Mouse (Mus musculus) MEL (cell line): Measurements from ENCODE around the gene Ncf4. TPM values are rescaled to one million over a fixed set of nuclear protein-coding genes. Genes with fewer than 3 reads are reported as not detected.

Experiments
- DNase-seq: peaks from one replicate; pipeline ENCODE4 v3.0.0; 2011; ENCODE audit warnings: low read depth, low spot score
- H3K27ac ChIP-seq: 2 replicates; pipeline ENCODE4 v1.5.1; 2012; ENCODE audit warnings: low read depth, mild to moderate bottlenecking, control low read depth, low read length, moderate library complexity; ENCODE audit not compliant: control insufficient read depth
- H3K27me3 ChIP-seq, 2 experiments: fragments of 150-350 bp in 1 of 2; sonication (generic) in 1 of 2; 2 replicates each; pipeline ENCODE4 v1.6.1; 2012; ENCODE audit warnings: low read length in 2 of 2, mild to moderate bottlenecking in 2 of 2, improper control_type of control experiment in 1 of 2, moderate library complexity in 1 of 2; ENCODE audit not compliant: insufficient read depth in 2 of 2, control insufficient read depth in 1 of 2
- H3K36me3 ChIP-seq, 2 experiments: 2 replicates each; pipeline ENCODE4 v1.6.1; 2012 to 2014; ENCODE audit warnings: low read length in 2 of 2, improper control_type of control experiment in 1 of 2, inconsistent platforms in 1 of 2, mild to moderate bottlenecking in 1 of 2; ENCODE audit not compliant: insufficient read depth in 2 of 2, control insufficient read depth in 1 of 2
- H3K4me1 ChIP-seq, 2 experiments: fragments of 150-350 bp in 1 of 2; sonication (generic) in 1 of 2; 2 replicates each; pipeline ENCODE4 v1.6.1; 2012; ENCODE audit warnings: low read length in 2 of 2, improper control_type of control experiment in 1 of 2, mild to moderate bottlenecking in 1 of 2; ENCODE audit not compliant: insufficient read depth in 2 of 2, control insufficient read depth in 1 of 2
- H3K4me3 ChIP-seq, 2 experiments: fragments of 150-350 bp in 1 of 2; sonication (generic) in 1 of 2; 2 replicates each; pipeline ENCODE4 v1.5.1; 2012; ENCODE audit warnings: low read depth in 2 of 2, low read length in 2 of 2, mild to moderate bottlenecking in 2 of 2, moderate library complexity in 2 of 2, control low read depth in 1 of 2, improper control_type of control experiment in 1 of 2; ENCODE audit not compliant: control insufficient read depth in 1 of 2, insufficient read depth in 1 of 2
- H3K79me2 ChIP-seq: 2 replicates; pipeline ENCODE4 v1.6.1; 2012; ENCODE audit warnings: mild to moderate bottlenecking, low read length, moderate library complexity; ENCODE audit not compliant: control insufficient read depth, poor library complexity, insufficient read depth
- H3K9ac ChIP-seq: 2 replicates; pipeline ENCODE4 v1.6.1; 2012; ENCODE audit warnings: low read depth, mild to moderate bottlenecking, control low read depth, low read length, moderate library complexity; ENCODE audit not compliant: control insufficient read depth, poor library complexity, severe bottlenecking
- H3K9me3 ChIP-seq: fragments of 150-350 bp; sonication (generic); replicated peaks from 2 replicates; pipeline ENCODE4 v1.6.1; 2012; ENCODE audit warnings: mild to moderate bottlenecking, low read length, improper control_type of control experiment, moderate library complexity; ENCODE audit not compliant: insufficient read depth
- BHLHE40 ChIP-seq: IDR thresholded peaks from 2 replicates; pipeline ENCODE4 v1.6.1; 2012; ENCODE audit warnings: low read depth, mild to moderate bottlenecking, inconsistent platforms, low read length, improper control_type of control experiment, borderline replicate concordance
- CHD1 ChIP-seq: IDR thresholded peaks from 2 replicates; pipeline ENCODE4 v1.6.1; 2012; ENCODE audit warnings: low read depth, mild to moderate bottlenecking, inconsistent platforms, low read length, improper control_type of control experiment
- CTCF ChIP-seq, 3 experiments: IDR thresholded peaks in 2 of 3; conservative IDR thresholded peaks in 1 of 3; 2 replicates each; pipeline ENCODE4 v1.5.1; 2011 to 2012; ENCODE audit warnings: low read length in 3 of 3, low read depth in 2 of 3, mild to moderate bottlenecking in 2 of 3, improper control_type of control experiment in 1 of 3, inconsistent platforms in 1 of 3, mixed read lengths in 1 of 3, moderate library complexity in 1 of 3; ENCODE audit not compliant: control insufficient read depth in 1 of 3, insufficient read depth in 1 of 3, poor library complexity in 1 of 3, severe bottlenecking in 1 of 3
- E2F4 ChIP-seq: IDR thresholded peaks from 2 replicates; pipeline ENCODE4 v1.6.1; 2011; ENCODE audit warnings: low read depth, low read length, improper control_type of control experiment, borderline replicate concordance
- EP300 ChIP-seq, 2 experiments: IDR thresholded peaks; 2 replicates each; pipeline ENCODE4 v1.6.1; 2011; ENCODE audit warnings: improper control_type of control experiment in 2 of 2, low read length in 2 of 2, low read depth in 1 of 2, mild to moderate bottlenecking in 1 of 2
- ETS1 ChIP-seq: IDR thresholded peaks from 2 replicates; pipeline ENCODE4 v1.6.1; 2012; ENCODE audit warnings: low read depth, mild to moderate bottlenecking, inconsistent platforms, low read length, improper control_type of control experiment, moderate library complexity
- GABPA ChIP-seq: IDR thresholded peaks from 2 replicates; pipeline ENCODE4 v1.6.1; 2012; ENCODE audit warnings: low read depth, mild to moderate bottlenecking, inconsistent platforms, low read length, improper control_type of control experiment, moderate library complexity
- MAFK ChIP-seq: IDR thresholded peaks from 2 replicates; pipeline ENCODE4 v1.6.1; 2011; ENCODE audit warnings: low read depth, mild to moderate bottlenecking, low read length, improper control_type of control experiment, borderline replicate concordance
- MAX ChIP-seq: IDR thresholded peaks from 2 replicates; pipeline ENCODE4 v1.6.1; 2011; ENCODE audit warnings: low read length, improper control_type of control experiment
- MEF2A ChIP-seq: IDR thresholded peaks from 2 replicates; pipeline ENCODE4 v1.6.1; 2014; ENCODE audit warnings: low read depth, mild to moderate bottlenecking, inconsistent platforms, low read length, improper control_type of control experiment; ENCODE audit not compliant: poor library complexity, insufficient replicate concordance, severe bottlenecking; ENCODE audit errors: extremely low read depth
- MXI1 ChIP-seq: IDR thresholded peaks from 2 replicates; pipeline ENCODE4 v1.6.1; 2011; ENCODE audit warnings: mild to moderate bottlenecking, low read depth, low read length, improper control_type of control experiment
- MYB ChIP-seq: IDR thresholded peaks from 2 replicates; pipeline ENCODE4 v1.6.1; 2011; ENCODE audit warnings: mild to moderate bottlenecking, low read depth, low read length, improper control_type of control experiment
- MYC ChIP-seq: IDR thresholded peaks from 2 replicates; pipeline ENCODE4 v1.6.1; 2011; ENCODE audit warnings: low read depth, mild to moderate bottlenecking, low read length, improper control_type of control experiment, moderate library complexity
- NELFE ChIP-seq: IDR thresholded peaks from 2 replicates; pipeline ENCODE4 v1.6.1; 2011; ENCODE audit warnings: low read depth, low read length, improper control_type of control experiment
- NRF1 ChIP-seq: IDR thresholded peaks from 2 replicates; pipeline ENCODE4 v1.6.1; 2014; ENCODE audit warnings: low read depth, mild to moderate bottlenecking, inconsistent platforms, low read length, improper control_type of control experiment, moderate library complexity; ENCODE audit not compliant: poor library complexity, insufficient read depth, severe bottlenecking
- RAD21 ChIP-seq: IDR thresholded peaks from 2 replicates; pipeline ENCODE4 v1.6.1; 2011; ENCODE audit warnings: mild to moderate bottlenecking, low read depth, low read length, improper control_type of control experiment
- TBP ChIP-seq: IDR thresholded peaks from 2 replicates; pipeline ENCODE4 v1.8.0; 2011; ENCODE audit warnings: low read depth, low read length, improper control_type of control experiment
- ZKSCAN1 ChIP-seq: IDR thresholded peaks from 2 replicates; pipeline ENCODE4 v1.6.1; 2012; ENCODE audit warnings: low read depth, mild to moderate bottlenecking, inconsistent platforms, low read length, improper control_type of control experiment, moderate library complexity
- polyA plus RNA-seq, 2 experiments: library from polyadenylated mRNA; stranded (reverse) in 1 of 2; unstranded in 1 of 2; fragments of >175 nt in 1 of 2; fragments of >200 nt in 1 of 2; gene quantifications; 2 replicates each; pipeline versions ENCODE4 v1.2.1 to v1.2.4; 2012; ENCODE audit warnings: low replicate concordance in 2 of 2, low read depth in 1 of 2; ENCODE audit not compliant: insufficient read length in 2 of 2, insufficient read depth in 1 of 2, missing spikeins in 1 of 2
- total RNA-seq: library from RNA; depleted of rRNA; stranded (reverse); fragments of 300-350 nt; gene quantifications from 2 replicates; pipeline ENCODE4 v1.2.3, GENCODE M21; 2012

Gene Ncf4
- total and polyA plus RNA-seq, 3 experiments, result 1.7 to 16.5 TPM; not detected in 1

DNA sequence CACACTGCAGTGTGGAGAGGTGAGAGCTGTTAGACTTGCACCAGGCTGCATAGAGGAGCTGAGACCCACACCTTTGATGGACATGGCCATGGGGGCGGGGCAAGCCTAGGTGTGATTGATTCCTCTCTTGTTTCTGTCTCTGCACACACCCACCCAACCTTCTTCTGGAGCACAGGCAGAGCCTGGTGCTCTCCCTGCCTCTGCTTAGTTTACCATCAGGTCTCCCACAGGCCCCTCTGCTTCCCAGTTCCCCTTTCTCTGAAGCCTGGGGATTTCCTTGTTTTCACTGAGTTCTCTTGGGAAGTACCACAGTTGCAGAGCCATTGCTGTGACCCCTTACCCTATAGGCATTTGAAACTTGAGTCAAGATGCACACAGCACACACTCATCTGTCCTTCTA lies 54.0 kb downstream of the Ncf4 start:
- H3K4me1 ChIP-seq, result no peaks in the 10 kb centered on the region
- H3K79me2 ChIP-seq, result no peaks in the 10 kb centered on the region
- no peak overlapping the region for H3K27ac ChIP-seq
- H3K27me3 ChIP-seq, result no peaks in the 10 kb centered on the region
- no peak overlapping the region for H3K4me3 ChIP-seq
- no peak overlapping the region for H3K9ac ChIP-seq
- no peak for TF ChIP-seq RAD21
- TF ChIP-seq GABPA, result no peak
- no peak for TF ChIP-seq MAFK
- TF ChIP-seq BHLHE40, result no peak
- no peak for TF ChIP-seq MYC
- no peak for TF ChIP-seq CHD1
- TF ChIP-seq TBP, result no peak
- TF ChIP-seq MXI1, result no peak
- TF ChIP-seq NRF1, result no peak
- TF ChIP-seq MYB, result no peak
- TF ChIP-seq ZKSCAN1, result no peak
- TF ChIP-seq, all 39 proteins: peak for 0
- no peaks in the 10 kb centered on the region for H3K9me3 ChIP-seq
- DNase-seq, result no peak
- H3K36me3 ChIP-seq, result no peaks in the 10 kb centered on the region

DNA sequence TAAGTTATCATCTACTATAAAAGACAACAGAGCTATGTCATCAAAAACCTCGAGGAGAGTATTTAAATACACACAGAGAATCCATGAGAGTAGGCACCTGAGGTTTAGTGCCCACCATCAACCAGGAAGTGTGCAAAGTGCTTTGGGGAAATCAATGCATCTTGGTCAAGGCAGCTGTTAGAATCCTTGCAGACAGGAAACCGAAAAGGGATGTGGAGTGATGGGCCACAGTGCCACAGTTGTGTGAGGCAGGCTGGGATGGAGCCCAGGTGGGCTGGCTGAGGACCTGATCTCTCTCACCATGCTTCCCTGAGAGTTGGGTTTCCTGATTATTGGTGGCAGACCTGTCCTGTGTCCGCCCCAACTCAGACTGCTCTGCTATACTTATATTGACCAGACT lies 55.0 kb downstream of the Ncf4 start:
- no peaks in the 10 kb centered on the region for H3K27me3 ChIP-seq
- no peak overlapping the region for H3K9ac ChIP-seq
- no peaks in the 10 kb centered on the region for H3K4me1 ChIP-seq
- no peak overlapping the region for H3K4me3 ChIP-seq
- H3K9me3 ChIP-seq, result no peaks in the 10 kb centered on the region
- TF ChIP-seq E2F4 (no peak), TBP (no peak), ETS1 (no peak), CTCF (IDR thresholded peaks at IDR 0.05 in 2 of 3, conservative IDR thresholded peaks at IDR 0.05 in 1 of 3; ENCODE audit: control insufficient read depth in 1 of 3, insufficient read depth in 1 of 3, low read depth in 2 of 3, low read length in 3 of 3, poor library complexity in 1 of 3, severe bottlenecking in 1 of 3) (no peak), MAX (no peak), EP300 (IDR thresholded peaks at IDR 0.05; ENCODE audit: low read depth in 1 of 2, low read length in 2 of 2) (no peak), NELFE (no peak), CHD1 (no peak), MEF2A (no peak)
- H3K79me2 ChIP-seq, result no peaks in the 10 kb centered on the region
- H3K36me3 ChIP-seq, result no peaks in the 10 kb centered on the region
- no peak overlapping the region for H3K27ac ChIP-seq
- DNase-seq, result no peak
